Mouse (Mus musculus): Measurements from ENCODE around the gene Mylk4.

DNA sequence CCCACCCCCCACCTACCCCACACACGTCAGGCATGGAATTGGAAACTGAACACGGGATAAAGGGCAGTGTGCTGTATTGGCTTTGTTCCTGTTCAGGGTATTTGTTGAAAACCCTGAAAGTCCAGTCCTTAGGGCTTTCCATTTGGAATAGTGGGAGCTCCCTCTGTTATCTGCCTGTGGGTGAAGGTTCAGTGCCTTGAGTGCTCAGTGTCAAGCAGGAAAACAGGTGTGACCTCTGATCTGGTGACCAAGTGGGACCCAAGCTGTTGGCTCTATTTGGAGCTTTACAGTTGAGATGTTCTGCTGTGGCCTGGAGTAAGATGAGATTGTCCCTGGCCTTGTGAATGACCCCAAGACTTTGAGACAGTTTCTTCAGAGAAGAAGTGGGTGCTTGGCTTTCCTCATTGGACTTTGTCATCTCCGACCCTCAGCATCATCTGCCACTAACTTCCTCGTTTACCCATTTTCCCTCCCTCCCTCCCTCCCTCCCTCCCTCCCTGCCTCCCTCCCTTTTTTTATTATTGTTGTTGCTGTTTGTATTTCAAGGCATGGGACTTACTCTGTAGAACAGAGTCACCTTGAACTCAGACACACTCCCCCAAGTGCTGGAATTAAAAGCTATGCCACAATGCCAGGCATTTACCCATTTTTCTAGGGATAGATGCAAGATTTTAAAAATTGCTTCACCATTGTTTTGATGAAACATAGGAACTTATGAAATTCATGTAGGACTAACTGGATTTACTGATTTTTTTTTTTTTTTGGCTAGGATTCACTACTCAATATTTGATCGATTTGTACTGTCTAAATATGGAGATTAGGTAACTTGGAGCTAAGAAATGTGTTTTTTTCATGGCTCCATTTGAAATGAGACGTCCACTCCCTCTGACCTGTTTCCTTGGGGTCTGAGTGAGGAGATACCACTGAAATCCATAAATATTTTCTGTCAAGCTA is 40.9 kb upstream of the Mylk4 start:
- TF ChIP-seq CTCF (IDR thresholded peaks at IDR 0.05; ENCODE audit: low read depth) = no peak
- TF ChIP-seq EP300 (IDR thresholded peaks at IDR 0.05; ENCODE audit: low read depth) = no peak
